Mouse (Mus musculus) bone marrow macrophage, adult 2 months (primary cell): ENCODE data around the gene Ano1.

ENCODE experiments used
- CTCF ChIP-seq: IDR thresholded peaks from 2 replicates; pipeline ENCODE4 v1.5.1; 2012; ENCODE audit warnings: low read depth, mild to moderate bottlenecking, low read length, moderate library complexity
- POLR2A ChIP-seq: IDR thresholded peaks from 2 replicates; pipeline ENCODE4 v1.6.1; 2012; ENCODE audit warnings: mild to moderate bottlenecking, low read depth, low read length, borderline replicate concordance

GRCm38 (mm10) chr7:144577876-144578275 is 173.9 kb downstream of the Ano1 start:
- no peak for TF ChIP-seq CTCF
- no peak for TF ChIP-seq POLR2A
